Mouse (Mus musculus) heart, adult 2 months (tissue): ENCODE results near the gene Mogat2.

Experiments used
- CTCF ChIP-seq: fragments of 200-600 bp; IDR thresholded peaks from 2 replicates; pipeline ENCODE4 v1.8.1; 2022; ENCODE audit warnings: antibody characterized with exemption, mild to moderate bottlenecking, moderate library complexity
- POLR2A ChIP-seq: fragments of 200-500 bp; IDR thresholded peaks from 2 replicates; pipeline ENCODE4 v1.6.1; 2011; ENCODE audit warnings: mild to moderate bottlenecking, low read depth, low read length, control low read depth; ENCODE audit not compliant: insufficient read depth

GRCm38 (mm10) chr7:99224648-99225190 lies 13.7 kb downstream of the Mogat2 start:
- TF ChIP-seq POLR2A (no peak), CTCF (no peak)
